Mouse (Mus musculus): ENCODE measurements around the gene Slc22a14.

The Slc22a14 gene

DNA sequence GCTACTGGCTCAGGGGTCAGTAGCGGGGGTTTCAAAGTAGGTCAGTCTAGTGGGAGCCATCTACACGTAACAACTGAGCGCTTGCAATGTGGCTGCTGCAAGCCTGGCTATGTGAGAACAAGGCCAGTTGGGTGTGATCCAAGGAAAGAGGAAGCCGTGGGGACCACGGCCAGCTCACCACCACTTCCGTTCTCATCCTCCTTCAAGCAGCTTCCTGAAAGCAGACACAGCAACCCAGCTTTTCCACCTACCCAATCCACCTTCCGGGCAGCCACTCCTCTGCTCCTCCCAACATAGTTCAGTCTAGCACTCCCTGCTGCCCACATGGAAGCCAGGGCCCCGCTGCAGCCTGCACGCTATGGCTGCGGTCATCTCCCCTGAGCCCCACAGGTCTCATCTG lies 31.0 kb downstream of the Slc22a14 start:
- in situ Hi-C loops (cut with MboI; ENCODE audit: unreplicated experiment in 2 of 2): loop anchor here in 1 of 2 experiments (25.0 kb wide), 1 partner anchor 622 kb away; no protein-coding TSS in a partner anchor

DNA sequence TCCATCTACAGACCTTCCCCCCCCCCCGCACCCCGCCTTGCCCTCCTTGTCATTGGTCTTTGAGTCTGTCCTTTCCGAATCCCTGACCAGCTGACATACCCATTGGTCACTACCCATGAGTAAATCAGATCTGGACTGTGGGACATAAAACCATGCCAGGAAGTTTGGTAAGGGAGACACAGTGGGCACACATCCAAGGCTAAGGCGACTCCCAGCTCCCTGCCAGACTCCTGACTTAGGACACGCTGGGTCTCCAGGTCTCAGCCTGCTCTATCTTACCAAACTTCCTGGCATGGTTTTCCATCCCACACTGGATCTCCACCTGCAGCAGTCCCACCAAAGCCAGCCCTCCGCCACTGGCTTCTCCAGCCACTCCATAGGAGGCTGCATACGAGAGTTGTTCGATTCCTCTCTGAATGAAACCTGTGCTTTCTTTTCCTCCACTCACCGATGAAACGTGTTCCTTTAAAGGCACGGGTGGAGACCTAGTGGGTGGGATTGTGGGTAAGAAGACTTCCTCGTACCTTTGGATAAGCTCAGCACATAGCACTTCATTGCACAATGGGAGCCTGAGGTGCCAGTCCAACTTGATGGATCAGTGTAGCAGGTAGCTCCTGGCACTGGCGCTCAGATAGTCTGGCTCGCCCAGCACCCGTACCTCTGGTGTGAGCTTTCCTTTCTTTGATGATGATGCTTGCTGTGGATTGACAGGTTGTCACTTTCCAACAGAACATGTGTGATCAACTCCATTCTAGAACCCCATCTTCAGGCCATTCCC lies 35.0 kb downstream of the Slc22a14 start:
- in situ Hi-C loops (cut with MboI; ENCODE audit: unreplicated experiment in 2 of 2): loop anchor here in 1 of 2 experiments (25.0 kb wide), 1 partner anchor 618 kb away; no protein-coding TSS in a partner anchor

- in situ Hi-C loops (cut with MboI; ENCODE audit: unreplicated experiment in 2 of 2): loop anchor here in 1 of 2 experiments (25.0 kb wide), 1 partner anchor 616 kb away; no protein-coding TSS in a partner anchor
Measured at GRCm38 (mm10) chr9:119328488-119328887, 36.9 kb downstream of the Slc22a14 start.

GRCm38 (mm10) chr9:119324130-119324529 lies 41.2 kb downstream of the Slc22a14 start:
- in situ Hi-C loops (cut with MboI; ENCODE audit: unreplicated experiment in 2 of 2): no loop called here

DNA sequence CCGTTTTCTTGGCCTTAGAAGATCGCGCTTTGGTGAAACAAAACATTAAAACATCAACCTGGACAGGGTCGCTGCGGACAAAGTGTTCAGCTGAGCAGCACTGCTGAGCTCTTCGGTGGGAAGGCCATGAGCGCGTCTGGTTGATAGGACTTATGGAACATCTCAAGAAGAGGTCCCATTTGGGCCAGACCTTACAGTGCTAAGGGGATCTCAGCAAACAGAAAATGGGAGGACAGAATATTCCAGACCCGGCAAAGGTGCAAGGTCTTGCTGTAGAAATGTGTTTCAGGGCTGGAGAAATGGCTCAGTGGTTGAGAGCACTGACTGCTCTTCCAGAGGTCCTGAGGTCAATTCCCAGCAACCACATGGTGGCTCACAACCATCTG lies 42.1 kb downstream of the Slc22a14 start:
- in situ Hi-C loops (cut with MboI; ENCODE audit: unreplicated experiment in 2 of 2): no loop called here

DNA sequence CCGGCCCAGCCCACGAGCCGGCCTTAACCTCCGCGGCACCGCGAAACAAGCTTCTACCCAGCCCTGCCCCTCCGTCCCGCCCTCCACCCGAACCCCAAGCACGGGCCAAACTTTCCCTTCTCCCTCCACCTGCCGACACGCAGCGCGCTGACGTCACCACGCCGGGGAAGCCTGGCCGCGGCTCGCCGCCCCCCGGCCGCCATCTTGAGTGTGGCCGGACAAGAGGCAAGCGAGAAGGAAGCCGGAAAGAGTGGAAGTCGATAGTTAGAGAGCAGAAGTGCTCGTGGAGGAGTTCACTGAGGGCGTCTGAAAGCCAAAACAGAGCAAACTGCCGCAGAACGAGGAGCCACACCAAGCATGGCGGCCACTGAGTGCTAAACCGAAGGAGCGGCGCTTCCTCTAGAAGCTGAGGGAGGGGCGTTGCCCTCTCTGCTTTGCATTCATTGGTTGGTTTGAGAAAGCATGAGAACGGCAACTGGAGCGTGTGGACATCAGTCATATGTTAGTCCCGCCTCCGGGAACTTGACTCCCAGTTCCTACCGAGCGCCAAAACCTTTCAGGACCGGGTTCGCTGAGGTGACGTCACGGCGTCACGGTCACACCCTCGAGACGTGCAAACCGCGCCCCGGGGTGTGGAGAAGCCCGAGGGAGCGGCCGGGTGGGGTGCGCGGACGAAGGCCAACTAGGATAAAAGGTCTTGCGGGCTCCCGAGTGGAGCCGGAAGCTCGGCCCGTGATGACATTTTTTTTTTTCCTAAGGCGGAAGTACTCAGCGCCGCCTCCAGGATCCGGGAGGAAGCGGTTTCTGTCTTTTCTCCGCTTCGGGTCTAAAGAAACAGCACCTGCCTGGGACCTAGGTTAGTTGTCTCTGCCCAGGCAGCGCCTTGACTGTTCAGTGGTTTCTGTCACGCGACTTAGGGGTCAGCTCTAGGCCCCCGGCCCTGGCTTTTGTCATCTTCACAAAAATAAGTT lies 42.8 kb downstream of the Slc22a14 start, which contains the start of gene Oxsr1:
Gene Oxsr1, minus strand, starts transcription at position 139 of the 971 bp plus-strand sequence.
- in situ Hi-C loops (cut with MboI; ENCODE audit: unreplicated experiment in 2 of 2): no loop called here

GRCm38 (mm10) chr9:119321392-119322229 lies 43.7 kb downstream of the Slc22a14 start:
- in situ Hi-C loops (cut with MboI; ENCODE audit: unreplicated experiment in 2 of 2): no loop called here

DNA sequence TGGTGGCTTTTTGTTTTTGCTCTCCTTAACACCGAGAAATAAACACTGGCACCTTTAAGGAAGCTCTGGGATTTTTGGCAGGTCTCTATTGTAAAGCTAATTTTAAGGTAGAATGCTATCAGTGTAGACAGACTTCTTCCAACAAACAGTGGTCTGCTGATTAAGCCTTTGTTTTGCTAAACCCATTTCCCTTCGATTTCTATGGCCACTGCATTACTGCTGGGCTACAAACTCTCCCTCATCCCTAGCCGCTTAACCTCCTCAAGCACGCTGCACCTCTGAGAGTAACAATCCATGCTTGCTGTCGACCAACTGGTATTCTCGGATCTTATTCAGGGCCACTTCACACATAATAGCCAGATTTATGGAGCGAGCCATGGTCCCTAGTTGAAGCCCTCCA lies 44.4 kb downstream of the Slc22a14 start:
- in situ Hi-C loops (cut with MboI; ENCODE audit: unreplicated experiment in 2 of 2): no loop called here

DNA sequence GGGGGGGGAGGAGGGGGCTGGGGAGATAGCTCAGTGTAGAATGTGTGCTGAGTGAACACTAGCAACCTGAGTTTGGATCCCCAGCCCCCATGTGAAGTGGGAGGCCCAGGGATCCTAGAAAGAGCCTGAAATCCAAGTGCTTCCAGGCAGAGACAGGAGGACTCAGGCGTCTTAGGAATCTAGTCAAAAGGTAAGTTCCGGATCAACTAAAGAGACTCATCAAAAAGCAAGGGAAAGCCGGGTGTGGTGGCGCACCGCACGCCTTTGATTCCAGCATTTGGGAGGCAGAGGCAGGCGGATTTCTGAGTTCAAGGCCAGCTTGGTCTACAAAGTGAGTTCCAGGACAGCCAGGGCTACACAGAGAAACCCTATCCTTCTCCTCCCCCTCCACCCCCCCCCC lies 44.9 kb downstream of the Slc22a14 start:
- in situ Hi-C loops (cut with MboI; ENCODE audit: unreplicated experiment in 2 of 2): no loop called here

GRCm38 (mm10) chr9:119318891-119319290 lies 46.5 kb downstream of the Slc22a14 start:
- in situ Hi-C loops (cut with MboI; ENCODE audit: unreplicated experiment in 2 of 2): no loop called here

DNA sequence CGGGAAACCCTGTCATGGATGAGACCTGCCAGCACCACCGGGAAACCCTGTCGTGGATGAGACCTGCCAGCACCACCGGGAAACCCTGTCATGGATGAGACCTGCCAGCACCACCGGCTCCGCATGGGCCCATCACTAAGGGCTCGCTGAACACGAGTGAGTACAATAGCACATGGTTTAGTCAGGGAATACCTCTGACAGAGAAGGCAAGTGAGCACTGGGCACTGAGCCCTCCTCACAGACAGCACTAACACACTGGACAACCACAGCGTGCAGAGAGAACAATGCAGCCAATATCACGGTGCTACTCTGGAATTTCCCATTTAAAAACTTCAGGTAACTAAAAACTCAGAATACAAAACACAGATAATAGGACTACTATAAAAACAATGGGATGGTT lies 52.3 kb downstream of the Slc22a14 start:
- in situ Hi-C loops (cut with MboI; ENCODE audit: unreplicated experiment in 2 of 2): no loop called here

GRCm38 (mm10) chr9:119309067-119309466 lies 56.3 kb downstream of the Slc22a14 start:
- in situ Hi-C loops (cut with MboI; ENCODE audit: unreplicated experiment in 2 of 2): no loop called here

- in situ Hi-C loops (cut with MboI; ENCODE audit: unreplicated experiment in 2 of 2): no loop called here
Measured at GRCm38 (mm10) chr9:119305863-119306262, 59.5 kb downstream of the Slc22a14 start.

- in situ Hi-C loops (cut with MboI; ENCODE audit: unreplicated experiment in 2 of 2): no loop called here
Measured at GRCm38 (mm10) chr9:119298563-119298962, 66.8 kb downstream of the Slc22a14 start.

DNA sequence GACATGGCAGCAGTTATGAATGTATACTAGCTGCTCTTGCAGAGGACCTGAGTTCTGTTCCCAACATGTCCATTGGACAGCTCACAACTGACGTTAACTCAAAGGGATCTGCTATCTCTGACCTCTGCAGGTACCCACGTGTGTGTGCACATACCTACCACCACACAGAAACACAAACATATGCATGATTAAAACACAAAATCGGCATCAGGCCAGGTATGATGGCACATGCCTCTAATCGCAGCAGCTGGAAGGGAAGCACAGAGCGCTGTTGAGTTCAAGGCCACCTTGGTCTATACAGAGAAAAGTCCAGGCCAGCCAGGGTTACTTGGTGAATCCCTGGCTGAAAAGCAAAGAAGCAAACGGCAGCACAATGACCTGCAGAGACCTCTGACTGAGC lies 67.7 kb downstream of the Slc22a14 start:
- in situ Hi-C loops (cut with MboI; ENCODE audit: unreplicated experiment in 2 of 2): no loop called here

DNA sequence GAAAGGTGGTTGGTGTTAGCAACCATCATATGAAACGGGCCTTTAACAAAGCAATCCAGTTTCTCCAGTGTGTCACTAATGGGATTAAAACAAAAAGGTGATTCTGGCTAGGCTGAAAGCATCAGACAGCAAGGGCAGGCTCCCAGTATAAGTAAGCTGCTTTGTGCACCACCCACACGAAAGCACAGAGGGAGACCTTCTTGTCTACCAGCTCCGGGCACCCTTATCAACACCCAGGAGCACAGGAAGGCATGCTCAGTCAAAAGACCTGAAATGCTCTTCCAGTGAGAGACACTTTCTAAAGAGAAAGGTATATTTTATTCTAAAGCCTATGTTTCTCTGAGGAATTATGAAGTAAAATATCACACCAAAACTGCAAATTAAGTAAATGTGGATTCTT lies 74.6 kb downstream of the Slc22a14 start:
- in situ Hi-C loops (cut with MboI; ENCODE audit: unreplicated experiment in 2 of 2): no loop called here

DNA sequence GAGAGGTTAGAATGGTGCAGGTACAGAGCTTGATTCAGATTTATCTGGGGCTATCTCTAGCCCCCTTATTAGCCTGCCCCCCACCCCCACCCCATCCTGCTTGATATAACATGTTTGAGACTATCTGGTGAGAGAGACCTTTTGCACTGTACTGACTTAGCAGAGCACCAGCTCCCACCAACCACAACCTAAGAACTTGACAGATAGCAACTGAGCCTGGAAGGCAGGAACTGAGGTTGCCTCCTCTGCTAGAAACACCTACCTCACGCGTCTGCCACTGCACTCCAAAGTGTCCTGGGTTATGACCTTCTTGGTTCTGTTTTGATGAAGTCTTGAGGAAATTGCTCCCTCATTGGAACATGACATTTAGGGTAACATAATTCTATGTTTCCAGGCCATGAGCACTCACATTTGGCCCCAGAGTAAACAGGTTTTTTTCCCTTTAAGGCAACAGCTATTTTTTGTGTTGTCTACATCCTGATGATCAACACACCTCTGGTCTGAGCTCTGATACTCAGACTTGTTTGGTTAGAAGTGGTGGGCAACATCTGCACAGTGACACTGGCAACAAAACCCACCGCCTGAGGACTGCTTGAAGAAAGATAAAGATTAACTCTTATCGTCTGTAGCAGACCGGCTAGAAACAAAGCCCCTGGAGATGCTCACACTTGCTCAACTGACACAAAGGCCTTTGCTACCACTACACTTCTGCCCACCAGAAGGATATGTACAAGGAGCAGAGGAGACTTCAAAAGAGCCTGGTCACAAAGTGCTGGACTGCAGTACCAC lies 84.3 kb downstream of the Slc22a14 start:
- in situ Hi-C loops (cut with MboI; ENCODE audit: unreplicated experiment in 2 of 2): no loop called here

DNA sequence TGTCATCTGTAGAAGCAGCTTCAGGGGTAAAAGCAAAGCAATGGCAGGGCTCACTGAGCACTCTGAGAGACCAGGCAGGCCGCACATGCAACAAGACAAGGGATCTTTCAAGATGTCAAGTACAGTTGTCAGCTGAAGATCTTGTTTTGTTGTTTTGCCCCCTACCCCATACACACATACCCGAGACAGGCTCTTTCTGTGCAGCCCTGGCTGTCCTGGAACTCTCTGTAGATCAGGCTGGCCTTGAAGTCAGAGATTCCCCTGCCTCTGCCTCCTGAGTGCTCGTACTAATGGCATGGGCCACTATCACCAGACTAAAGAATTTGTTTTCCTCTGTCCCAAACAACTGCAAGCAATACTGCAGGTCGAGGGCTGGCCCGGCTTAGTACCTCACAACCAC lies 87.3 kb downstream of the Slc22a14 start:
- in situ Hi-C loops (cut with MboI; ENCODE audit: unreplicated experiment in 2 of 2): no loop called here

DNA sequence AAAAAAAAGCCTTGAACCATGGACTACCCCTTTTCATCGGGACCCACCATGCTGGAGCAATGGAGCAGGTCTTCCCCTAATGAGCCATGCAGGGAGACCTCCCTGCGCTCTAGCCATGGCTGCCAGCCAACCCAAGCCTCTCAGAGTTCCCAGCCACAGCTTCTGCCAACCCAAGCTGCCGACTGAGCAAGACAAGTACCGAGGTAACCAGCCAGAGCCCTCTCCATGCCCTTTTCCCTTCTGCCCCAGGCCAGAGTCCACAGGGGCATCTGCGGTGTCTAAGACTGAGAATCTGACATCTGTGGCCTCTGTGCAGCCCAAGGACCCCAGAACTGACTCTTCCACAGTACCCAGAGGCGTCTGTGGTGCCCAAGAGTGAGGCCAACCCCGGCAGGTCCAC lies 89.0 kb downstream of the Slc22a14 start:
- in situ Hi-C loops (cut with MboI; ENCODE audit: unreplicated experiment in 2 of 2): no loop called here
